Mouse (Mus musculus) limb, embryonic 12.5 days (tissue): ENCODE results near the gene Fam19a4. TPM values are rescaled to one million over a fixed set of nuclear protein-coding genes. Genes with fewer than 3 reads are reported as not detected.

Source experiments
- ATAC-seq: fragments of 200-750 bp; cut with Nextera tagmentation; 2 replicates; pipeline ENCODE4 v1.8.0; 2017; ENCODE audit warnings: low read depth, moderate TSS enrichment; ENCODE audit not compliant: insufficient number of reproducible peaks, insufficient read depth, low FRiP score, low TSS enrichment
- H3K27ac ChIP-seq: fragments of 300-500 bp; sonication (generic); 2 replicates; pipeline ENCODE4 v1.5.1; 2016; ENCODE audit warnings: mild to moderate bottlenecking, moderate library complexity
- H3K27me3 ChIP-seq: fragments of 300-500 bp; sonication (generic); 2 replicates; pipeline ENCODE4 v1.6.1; 2016; ENCODE audit warnings: mild to moderate bottlenecking, moderate library complexity
- H3K36me3 ChIP-seq: fragments of 300-500 bp; sonication (generic); 2 replicates; pipeline ENCODE4 v1.6.1; 2016; ENCODE audit warnings: mild to moderate bottlenecking, moderate library complexity
- H3K4me1 ChIP-seq: fragments of 300-500 bp; sonication (generic); replicated peaks from 2 replicates; pipeline ENCODE4 v1.6.1; 2016
- H3K4me2 ChIP-seq: fragments of 300-500 bp; sonication (generic); 2 replicates; pipeline ENCODE4 v1.6.1; 2016; ENCODE audit warnings: mild to moderate bottlenecking, moderate library complexity
- H3K4me3 ChIP-seq: fragments of 300-500 bp; sonication (generic); replicated peaks from 2 replicates; pipeline ENCODE4 v1.5.1; 2016; ENCODE audit warnings: mild to moderate bottlenecking
- H3K9ac ChIP-seq: fragments of 300-500 bp; sonication (generic); replicated peaks from 2 replicates; pipeline ENCODE4 v1.6.1; 2016; ENCODE audit warnings: mild to moderate bottlenecking, moderate library complexity
- H3K9me3 ChIP-seq: fragments of 300-500 bp; sonication (generic); 2 replicates; pipeline ENCODE4 v1.6.1; 2016; ENCODE audit warnings: mild to moderate bottlenecking, moderate library complexity
- WGBS: fragments of 180-500 bp; shearing (Covaris S2); methylation state at CpG from one replicate; pipeline ENCODE4 v1.1.7; 2016; 5-methylcytosine and 5-hydroxymethylcytosine counted together
- polyA plus RNA-seq: library from polyadenylated mRNA; unstranded; fragments of >200 nt; fragmentation: Nextera tagmentation; extraction: Ambion mirVana; gene quantifications from 2 replicates; pipeline ENCODE4 v1.2.1, GENCODE M21; 2016

The Fam19a4 gene
- polyA plus RNA-seq, 1 experiment from 2014 or later: 0.71 TPM

DNA sequence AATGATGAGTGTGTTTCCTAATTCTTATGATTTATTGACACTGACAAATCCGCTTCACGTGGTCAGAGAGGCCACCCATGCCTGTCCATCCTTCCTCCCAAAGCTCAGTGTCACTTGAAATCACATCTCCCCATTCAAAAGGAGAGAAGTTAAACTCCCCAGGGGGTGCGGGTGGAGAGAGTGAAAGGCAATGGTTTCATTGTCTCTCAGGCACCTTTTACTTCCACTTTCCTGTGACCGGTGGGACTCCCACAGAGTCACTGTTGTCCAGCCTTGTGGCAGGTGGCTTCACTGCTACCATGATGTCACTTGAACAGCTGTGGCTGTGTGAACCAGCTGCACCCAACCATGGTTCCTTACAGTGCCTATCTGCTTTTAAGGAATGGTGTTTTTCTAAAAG is 11.8 kb downstream of the Fam19a4 start:
- WGBS: 43% methylated on average over 4 of the region's 4 CpGs
- H3K27me3 ChIP-seq: 0 out of 2 replicates have a peak, but pooled peaks cover 3% of the 10 kb centered on the region
- H3K4me1 ChIP-seq: peaks cover 6% of the 10 kb centered on the region
- no peak overlapping the region for H3K27ac ChIP-seq
- H3K9me3 ChIP-seq: no peaks in the 10 kb centered on the region
- H3K9ac ChIP-seq: no peak overlapping the region
- no peak for ATAC-seq
- H3K36me3 ChIP-seq: no peaks in the 10 kb centered on the region
- H3K4me2 ChIP-seq: no peak overlapping the region
- H3K4me3 ChIP-seq: no peak overlapping the region

GRCm38 (mm10) chr6:97046541-97046940 is 13.7 kb downstream of the Fam19a4 start:
- 83% methylated on average over 4 of the region's 4 CpGs for WGBS

GRCm38 (mm10) chr6:97027110-97027677 is 33.0 kb downstream of the Fam19a4 start:
- H3K4me3 ChIP-seq: no peak overlapping the region
- no peaks in the 10 kb centered on the region for H3K9me3 ChIP-seq
- no peak overlapping the region for H3K4me2 ChIP-seq
- no peak overlapping the region for H3K27ac ChIP-seq
- H3K4me1 ChIP-seq: no peaks in the 10 kb centered on the region
- peaks cover 13% of the 10 kb centered on the region for H3K27me3 ChIP-seq
- H3K9ac ChIP-seq: no peak overlapping the region
- WGBS: 37% methylated on average over 5 of the region's 5 CpGs
- ATAC-seq: no peak
- H3K36me3 ChIP-seq: no peaks in the 10 kb centered on the region

More at GRCm38 (mm10) chr6:97046541-97046940, 13.7 kb downstream of the Fam19a4 start:
- Histone ChIP-seq H3K36me3 (no peaks in the 10 kb centered on the region), H3K4me2 (no peak overlapping the region), H3K4me3 (no peak overlapping the region), H3K27ac (no peak overlapping the region), H3K4me1 (peaks cover 12% of the 10 kb centered on the region), H3K9ac (no peak overlapping the region), H3K9me3 (no peaks in the 10 kb centered on the region), H3K27me3 (peaks cover 7% of the 10 kb centered on the region; the same call in 1 of the 2 replicates)
- ATAC-seq: no peak

DNA sequence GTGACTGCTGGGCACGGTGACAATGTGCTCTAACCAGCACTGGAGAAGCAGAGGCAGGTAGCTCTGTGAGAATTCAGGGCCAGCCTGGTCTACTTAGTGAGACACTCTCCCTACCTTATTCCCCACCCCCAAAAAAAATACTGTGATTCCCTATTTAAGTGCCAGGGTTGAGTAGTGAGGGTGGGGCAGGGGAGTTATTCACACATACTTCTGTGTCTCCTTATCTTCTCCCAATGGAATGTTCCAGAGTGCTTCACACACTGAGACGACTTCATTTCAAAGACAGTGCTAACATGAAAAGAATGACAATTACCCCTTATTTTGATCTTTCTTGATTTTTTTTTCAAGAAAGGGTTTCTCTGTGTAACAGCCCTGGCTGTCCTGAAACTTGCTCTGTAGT is 40.9 kb downstream of the Fam19a4 start:
- H3K4me1 ChIP-seq: peaks cover 2% of the 10 kb centered on the region; the same call in 1 of the 2 replicates
- ATAC-seq: no peak
- no peak overlapping the region for H3K27ac ChIP-seq
- H3K4me3 ChIP-seq: no peak overlapping the region
- WGBS: 67% methylated on average over 2 of the region's 2 CpGs
- H3K36me3 ChIP-seq: no peaks in the 10 kb centered on the region
- H3K9ac ChIP-seq: no peak overlapping the region
- H3K4me2 ChIP-seq: no peak overlapping the region
- H3K9me3 ChIP-seq: no peaks in the 10 kb centered on the region
- peaks cover 12% of the 10 kb centered on the region for H3K27me3 ChIP-seq

- Histone ChIP-seq H3K27me3 (peaks cover 18% of the 10 kb centered on the region), H3K4me2 (no peak overlapping the region), H3K36me3 (no peaks in the 10 kb centered on the region), H3K4me1 (peaks cover 6% of the 10 kb centered on the region; the same call in 1 of the 2 replicates), H3K27ac (no peak overlapping the region), H3K9ac (no peak overlapping the region), H3K4me3 (no peak overlapping the region), H3K9me3 (no peaks in the 10 kb centered on the region)
- ATAC-seq: no peak
- 81% methylated on average over 1 of the region's 1 CpGs for WGBS
Measured at GRCm38 (mm10) chr6:97016711-97017110, 43.5 kb downstream of the Fam19a4 start.

DNA sequence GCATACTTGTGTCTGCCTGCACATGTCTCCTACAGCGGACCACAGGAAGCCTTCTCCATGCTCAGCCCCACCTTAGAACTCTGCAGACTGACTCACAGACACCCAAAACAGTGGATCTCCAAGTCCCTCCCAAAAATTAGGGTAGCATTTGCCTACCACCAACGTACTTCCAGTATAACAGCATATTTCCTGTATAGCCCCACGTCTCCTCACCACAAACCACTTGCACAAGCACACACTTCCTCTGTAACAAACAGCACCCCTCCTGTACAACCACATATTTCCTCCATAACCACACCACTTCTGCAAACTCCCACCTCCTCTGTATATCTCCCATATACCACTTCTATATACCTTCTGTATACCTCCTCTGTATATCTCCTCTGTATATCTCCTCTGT is 44.2 kb downstream of the Fam19a4 start:
- ATAC-seq: no peak
- H3K27me3 ChIP-seq: peaks cover 18% of the 10 kb centered on the region
- no peaks in the 10 kb centered on the region for H3K9me3 ChIP-seq
- H3K36me3 ChIP-seq: no peaks in the 10 kb centered on the region
- H3K9ac ChIP-seq: no peak overlapping the region
- 86% methylated on average over 3 of the region's 3 CpGs for WGBS
- H3K4me1 ChIP-seq: peaks cover 6% of the 10 kb centered on the region; the same call in 1 of the 2 replicates
- no peak overlapping the region for H3K4me2 ChIP-seq
- H3K27ac ChIP-seq: no peak overlapping the region
- no peak overlapping the region for H3K4me3 ChIP-seq

- no peak overlapping the region for H3K4me2 ChIP-seq
- H3K9me3 ChIP-seq: no peaks in the 10 kb centered on the region
- H3K27me3 ChIP-seq: peaks cover 7% of the 10 kb centered on the region; the same call in 1 of the 2 replicates
- no peaks in the 10 kb centered on the region for H3K4me1 ChIP-seq
- no peak for ATAC-seq
- H3K27ac ChIP-seq: no peak overlapping the region
- H3K4me3 ChIP-seq: no peak overlapping the region
- no peaks in the 10 kb centered on the region for H3K36me3 ChIP-seq
- 36% methylated on average over 7 of the region's 8 CpGs for WGBS
- no peak overlapping the region for H3K9ac ChIP-seq
Measured at GRCm38 (mm10) chr6:97006513-97007094, 53.6 kb downstream of the Fam19a4 start.

DNA sequence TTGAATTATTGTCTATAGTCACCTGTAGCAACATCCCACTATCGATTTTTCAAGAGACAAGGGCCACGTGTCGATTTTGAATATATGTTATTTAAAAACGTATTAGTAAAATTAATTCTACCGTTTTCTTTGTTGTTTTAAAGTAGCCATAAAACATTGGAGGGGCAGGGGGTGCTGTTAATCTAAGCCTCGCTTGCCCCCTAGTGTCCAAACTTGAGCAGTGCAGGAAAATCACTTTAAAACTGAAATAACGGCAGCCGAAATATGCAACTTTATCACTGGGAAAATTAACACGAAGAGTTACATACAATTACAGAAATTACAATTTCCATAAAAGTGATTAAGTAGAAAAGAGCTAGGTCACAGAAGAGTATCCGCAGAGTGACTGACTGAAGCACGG is 55.2 kb downstream of the Fam19a4 start:
- no peak for ATAC-seq
- Histone ChIP-seq H3K27ac (no peak overlapping the region), H3K27me3 (peaks cover 7% of the 10 kb centered on the region; the same call in 1 of the 2 replicates), H3K4me1 (no peaks in the 10 kb centered on the region), H3K36me3 (no peaks in the 10 kb centered on the region), H3K9me3 (no peaks in the 10 kb centered on the region), H3K4me3 (no peak overlapping the region), H3K4me2 (no peak overlapping the region), H3K9ac (no peak overlapping the region)
- 21% methylated on average over 11 of the region's 11 CpGs for WGBS

- WGBS: 86% methylated on average over 7 of the region's 7 CpGs
- H3K9ac ChIP-seq: no peak overlapping the region
- ATAC-seq: no peak
Measured at GRCm38 (mm10) chr6:96995556-96996159, 64.6 kb downstream of the Fam19a4 start.

DNA sequence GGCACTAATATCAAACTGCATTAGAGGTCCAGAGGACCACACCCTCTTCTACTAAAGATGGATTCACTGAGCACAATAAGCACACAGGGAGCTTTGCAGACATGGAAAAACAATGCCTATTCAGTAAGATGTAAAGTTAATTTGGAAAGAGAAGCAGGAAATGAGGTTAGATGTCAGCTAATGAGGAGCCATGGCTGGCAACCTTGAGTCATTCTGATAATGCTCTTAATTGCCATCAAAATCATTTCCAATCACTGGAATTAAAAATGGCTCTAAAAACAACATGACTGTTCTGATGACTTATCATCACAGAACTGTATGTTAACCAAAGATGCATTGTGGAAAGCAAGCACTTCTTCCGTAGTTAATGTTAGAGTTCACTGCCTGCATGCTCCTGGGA is 68.5 kb downstream of the Fam19a4 start:
- Histone ChIP-seq H3K4me1 (no peaks in the 10 kb centered on the region), H3K27ac (no peak overlapping the region), H3K9me3 (no peaks in the 10 kb centered on the region), H3K27me3 (no peaks in the 10 kb centered on the region), H3K9ac (no peak overlapping the region), H3K36me3 (no peaks in the 10 kb centered on the region), H3K4me3 (no peak overlapping the region), H3K4me2 (no peak overlapping the region)
- 86% methylated on average over 1 of the region's 1 CpGs for WGBS
- ATAC-seq: no peak

More at GRCm38 (mm10) chr6:96995556-96996159, 64.6 kb downstream of the Fam19a4 start:
- no peak overlapping the region for H3K27ac ChIP-seq
- H3K9me3 ChIP-seq: no peaks in the 10 kb centered on the region
- H3K36me3 ChIP-seq: no peaks in the 10 kb centered on the region
- H3K4me3 ChIP-seq: no peak overlapping the region
- H3K27me3 ChIP-seq: no peaks in the 10 kb centered on the region; the same call in 1 of the 2 replicates
- no peaks in the 10 kb centered on the region for H3K4me1 ChIP-seq
- H3K4me2 ChIP-seq: no peak overlapping the region

DNA sequence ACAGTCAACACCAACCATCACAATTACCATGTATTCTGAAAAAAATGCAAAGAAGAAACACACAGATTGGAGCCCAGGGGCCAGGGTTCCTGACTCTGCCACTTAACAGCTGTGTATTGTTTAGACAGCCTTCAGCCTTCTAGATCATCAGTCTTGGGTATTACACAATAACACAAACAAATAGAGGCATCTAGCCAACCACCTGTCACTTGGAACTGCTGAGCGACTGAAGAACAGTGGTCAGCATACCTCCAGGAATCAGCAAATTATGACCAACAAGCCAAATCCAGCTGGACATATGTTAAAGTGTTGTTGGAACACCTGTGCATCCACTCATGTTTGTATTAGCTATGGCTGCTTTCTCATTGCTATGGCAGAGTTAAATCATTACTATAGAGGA is 82.7 kb downstream of the Fam19a4 start:
- no peaks in the 10 kb centered on the region for H3K27me3 ChIP-seq
- H3K27ac ChIP-seq: no peak overlapping the region
- WGBS: 82% methylated on average over 1 of the region's 1 CpGs
- no peak overlapping the region for H3K4me2 ChIP-seq
- no peaks in the 10 kb centered on the region for H3K36me3 ChIP-seq
- H3K9me3 ChIP-seq: no peaks in the 10 kb centered on the region
- no peaks in the 10 kb centered on the region for H3K4me1 ChIP-seq
- H3K9ac ChIP-seq: no peak overlapping the region
- ATAC-seq: no peak
- H3K4me3 ChIP-seq: no peak overlapping the region
